Mouse (Mus musculus) lung, postnatal 10 days (tissue): ENCODE results near the gene Gm13277.
"Not testable (repeated sequence)": the region's sequence is repeated elsewhere in the genome, so short reads cannot be mapped to it uniquely, and the experiment has no call there.

Experiments used
- DNase-seq: peaks from one replicate; pipeline ENCODE4 v3.0.0; 2021

Gene Gm13277

GRCm38 (mm10) chr4:88791250-88791649 is 2.8 kb downstream of the Gm13277 start, which contains the start of gene Gm13278:
Gene Gm13278, plus strand, starts transcription at chr4:88791550.
- not testable (repeated sequence) for DNase-seq

- peak; percentile 72 for DNase-seq
These were observed 5.7 kb downstream of the Gm13277 start, which contains the start of gene Gm13275 for GRCm38 (mm10) chr4:88793936-88794675. Gene Gm13275, plus strand, starts transcription at chr4:88794487.

GRCm38 (mm10) chr4:88797097-88797496 is 8.7 kb downstream of the Gm13277 start, which contains the start of gene Gm13279:
Gene Gm13279, plus strand, starts transcription at chr4:88797397.
- not testable (repeated sequence) for DNase-seq

DNA sequence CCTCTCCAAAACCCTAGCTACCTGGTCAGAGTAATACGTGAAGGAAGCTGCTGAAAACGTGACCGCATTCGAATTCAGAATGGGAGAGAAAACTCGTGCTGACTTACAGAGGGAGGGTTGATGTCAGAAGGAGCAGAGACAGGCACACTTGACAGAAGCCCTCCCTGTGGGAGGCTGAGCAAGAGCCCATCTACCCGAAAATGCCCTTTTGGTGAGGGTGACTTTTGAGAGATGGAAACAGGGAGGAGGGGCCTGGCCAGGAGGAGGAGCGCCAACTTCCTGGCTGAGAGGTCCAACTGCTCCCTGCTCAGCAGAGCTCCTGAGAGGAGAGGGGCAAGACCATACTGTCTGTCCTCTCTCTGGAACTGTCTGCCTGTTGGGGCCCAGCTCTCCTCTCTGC is 10.9 kb downstream of the Gm13277 start, which contains the start of gene Gm13285:
Gm13285 (plus strand) TSS at position 301 of the 400 bp plus-strand sequence.
- not testable (repeated sequence) for DNase-seq

DNA sequence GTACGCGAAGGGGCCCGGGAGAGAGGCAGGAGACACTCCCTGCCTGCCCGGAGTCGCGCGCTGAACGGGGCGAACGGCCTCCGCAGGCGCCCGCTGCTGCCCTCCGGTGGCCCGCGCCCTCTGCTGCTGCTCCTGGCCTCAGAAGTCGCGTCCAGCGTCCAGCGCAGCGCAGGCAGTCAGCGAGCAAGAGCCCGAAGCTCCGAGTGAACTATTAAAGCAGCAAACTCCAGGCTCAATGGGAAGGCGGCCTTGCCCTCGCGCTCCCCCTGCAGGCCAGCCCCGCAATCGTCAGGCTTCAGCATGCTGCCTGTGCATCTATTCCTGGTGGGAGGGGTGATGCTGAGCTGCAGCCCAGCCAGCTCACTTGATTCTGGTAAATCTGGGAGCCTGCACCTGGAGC is 14.5 kb downstream of the Gm13277 start, which contains the start of gene Gm13287:
Gm13287 (plus strand) TSS at position 301 of the 400 bp plus-strand sequence.
- DNase-seq, result not testable (repeated sequence)

GRCm38 (mm10) chr4:88805231-88805630 is 16.8 kb downstream of the Gm13277 start, which contains the start of gene Gm13288:
Gene Gm13288, plus strand, starts transcription at chr4:88805531.
- not testable (repeated sequence) for DNase-seq

- DNase-seq, result peak; percentile 39
These were observed 17.3 kb downstream of the Gm13277 start for GRCm38 (mm10) chr4:88805761-88806160.

- no peak for DNase-seq
These were observed 27.5 kb downstream of the Gm13277 start, which contains the start of gene Ifna7 for GRCm38 (mm10) chr4:88815928-88816327. Gene Ifna7, plus strand, starts transcription at chr4:88816228.

- DNase-seq, result no peak
These were observed 31.2 kb downstream of the Gm13277 start, which contains the start of gene Ifna11 for GRCm38 (mm10) chr4:88819659-88820058. Gene Ifna11, plus strand, starts transcription at chr4:88819959.

DNA sequence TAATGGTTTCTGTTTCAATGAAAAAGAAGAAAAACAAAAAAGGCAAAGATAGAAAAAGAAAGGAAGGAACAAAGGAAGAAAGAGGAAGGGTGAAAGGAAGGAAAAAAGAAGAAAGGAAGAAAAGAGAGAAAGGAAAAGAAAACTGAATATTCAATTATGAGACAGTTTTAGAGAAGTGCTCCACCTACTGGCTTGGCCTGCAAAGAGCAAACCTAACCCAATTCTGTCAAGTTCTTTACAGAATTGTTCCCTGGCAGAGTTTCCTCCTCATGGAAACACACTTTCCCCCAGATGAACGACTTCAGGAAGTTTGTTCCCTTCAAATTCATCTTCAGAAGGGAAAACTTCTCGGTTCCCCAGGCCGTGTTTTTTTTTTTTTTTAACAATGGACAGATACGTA is 34.6 kb downstream of the Gm13277 start:
- DNase-seq, result peak; percentile 25

DNA sequence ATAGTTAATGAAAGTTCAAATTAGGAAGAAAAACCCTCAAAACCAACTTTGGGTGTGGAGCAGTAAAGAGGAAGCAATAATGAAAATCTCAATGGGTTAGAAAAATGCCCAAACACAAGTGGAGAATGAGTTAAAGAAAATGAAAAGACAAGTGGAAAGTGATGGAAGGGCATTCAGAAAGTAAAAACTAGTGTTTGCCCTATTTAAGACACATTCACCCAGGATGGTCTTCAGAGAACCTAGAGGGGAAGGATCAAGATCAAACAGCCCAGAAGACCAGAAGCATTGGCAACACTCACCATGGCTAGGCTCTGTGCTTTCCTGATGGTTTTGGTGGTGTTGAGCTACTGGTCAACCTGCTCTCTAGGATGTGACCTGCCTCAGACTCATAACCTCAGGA is 38.7 kb downstream of the Gm13277 start, which contains the start of gene Ifna6:
Ifna6 (plus strand) TSS at position 301 of the 400 bp plus-strand sequence.
- not testable (repeated sequence) for DNase-seq

DNA sequence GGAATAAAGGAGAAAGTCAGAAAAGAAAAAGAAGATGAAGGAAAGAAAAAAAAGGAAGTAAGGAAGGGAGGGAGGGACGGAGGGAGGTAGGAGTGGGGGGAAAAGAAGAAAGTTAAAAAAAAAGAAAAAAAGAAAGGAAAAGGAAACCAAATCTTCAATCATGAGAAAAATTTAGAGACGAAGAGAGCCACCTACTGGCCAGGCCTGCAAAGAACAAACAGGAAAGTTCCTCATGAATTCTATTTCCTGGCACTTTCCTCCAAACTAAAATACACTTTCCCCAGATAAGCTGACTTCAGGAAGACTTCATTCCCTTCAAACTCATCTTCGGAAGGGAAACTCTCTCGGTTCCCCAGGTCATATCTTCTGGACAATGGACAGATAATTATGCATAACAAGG is 42.1 kb downstream of the Gm13277 start:
- DNase-seq, result peak; percentile 47

DNA sequence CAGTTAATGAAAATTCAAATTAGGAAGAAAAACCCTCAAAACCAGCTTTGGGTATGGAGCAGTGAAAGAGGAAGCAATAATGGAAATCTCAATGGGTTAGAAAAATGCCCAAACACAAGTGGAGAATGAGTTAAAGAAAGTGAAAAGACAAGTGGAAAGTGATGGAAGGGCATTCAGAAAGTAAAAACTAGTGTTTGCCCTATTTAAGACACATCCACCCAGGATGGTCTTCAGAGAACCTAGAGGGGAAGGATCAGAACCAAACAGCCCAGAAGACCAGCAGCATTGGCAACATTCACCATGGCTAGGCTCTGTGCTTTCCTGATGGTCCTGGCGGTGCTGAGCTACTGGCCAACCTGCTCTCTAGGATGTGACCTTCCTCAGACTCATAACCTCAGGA is 46.8 kb downstream of the Gm13277 start, which contains the start of gene Ifna5:
Ifna5 (plus strand) TSS at position 301 of the 400 bp plus-strand sequence.
- DNase-seq, result not testable (repeated sequence)
